Mouse (Mus musculus): ENCODE results near the gene Bcl2l2.

Gene Bcl2l2

GRCm38 (mm10) chr14:54883154-54884021 lies at the start of gene Bcl2l2, which contains the start of gene Gm20521:
Gene Bcl2l2 (plus strand): TSS chr14:54883377.
Gene Gm20521 (plus strand): TSS chr14:54883441.
- DNase-seq, result peak; percentile 85 to 95

GRCm38 (mm10) chr14:54843461-54843860 lies 39.7 kb upstream of the Bcl2l2 start:
- DNase-seq, result no peak

GRCm38 (mm10) chr14:54855726-54856125 lies 27.5 kb upstream of the Bcl2l2 start:
- no peak for DNase-seq

GRCm38 (mm10) chr14:54856703-54857102 lies 26.5 kb upstream of the Bcl2l2 start:
- DNase-seq, result no peak

GRCm38 (mm10) chr14:54857891-54858290 lies 25.3 kb upstream of the Bcl2l2 start:
- peak; percentile 74 for DNase-seq

- peak; percentile 76 to 89 for DNase-seq
Observed at GRCm38 (mm10) chr14:54860511-54860910, 22.7 kb upstream of the Bcl2l2 start.

GRCm38 (mm10) chr14:54863501-54864312 lies 19.5 kb upstream of the Bcl2l2 start:
- peak; percentile 94 to 96 for DNase-seq

- no peak for DNase-seq
Observed at GRCm38 (mm10) chr14:54864313-54865036, 18.7 kb upstream of the Bcl2l2 start.

- DNase-seq, result no peak
Observed at GRCm38 (mm10) chr14:54865626-54866025, 17.6 kb upstream of the Bcl2l2 start.

GRCm38 (mm10) chr14:54866268-54866667 lies 16.9 kb upstream of the Bcl2l2 start:
- DNase-seq, result no peak

GRCm38 (mm10) chr14:54866936-54867335 lies 16.2 kb upstream of the Bcl2l2 start:
- DNase-seq, result peak in 1 of 2 experiments; percentile 42

GRCm38 (mm10) chr14:54868026-54868425 lies 15.2 kb upstream of the Bcl2l2 start:
- DNase-seq, result no peak

GRCm38 (mm10) chr14:54870861-54871260 lies 12.3 kb upstream of the Bcl2l2 start, which contains the start of gene Homez:
Gene Homez (minus strand): TSS chr14:54870961.
- no peak for DNase-seq

GRCm38 (mm10) chr14:54874165-54874564 lies 9.0 kb upstream of the Bcl2l2 start:
- DNase-seq, result no peak

- DNase-seq, result no peak
Observed at GRCm38 (mm10) chr14:54875844-54876538, 7.2 kb upstream of the Bcl2l2 start.

- DNase-seq, result peak; percentile 97 to 98
Observed at GRCm38 (mm10) chr14:54876539-54877047, 6.6 kb upstream of the Bcl2l2 start.

GRCm38 (mm10) chr14:54877048-54877715 lies 6.0 kb upstream of the Bcl2l2 start, which contains the start of gene Ppp1r3e:
Gene Ppp1r3e (minus strand): TSS chr14:54877550.
- peak; percentile 86 to 87 for DNase-seq

- DNase-seq, result peak in 1 of 2 experiments; percentile 36
Observed at GRCm38 (mm10) chr14:54884022-54884712, 990 bp downstream of the Bcl2l2 start.

GRCm38 (mm10) chr14:54885309-54885708 lies 2.1 kb downstream of the Bcl2l2 start:
- no peak for DNase-seq

- DNase-seq, result no peak
Observed at GRCm38 (mm10) chr14:54892200-54892599, 9.0 kb downstream of the Bcl2l2 start, which contains the start of gene Pabpn1. Gene Pabpn1 (plus strand): TSS chr14:54892500.

Measured in cerebellum, postnatal 25 days (tissue).